Mouse (Mus musculus) cerebellum, adult 2 months (tissue): Measurements from ENCODE around the gene Cldn22. TPM values are rescaled to one million over a fixed set of nuclear protein-coding genes. Genes with fewer than 3 reads are reported as not detected.
"Not testable (repeated sequence)": the region's sequence is repeated elsewhere in the genome, so short reads cannot be mapped to it uniquely, and the experiment has no call there.

Source experiments
- DNase-seq, 2 experiments: peaks; one replicate each; pipeline ENCODE4 v3.0.0; 2021
- H3K27ac ChIP-seq: fragments of 200-500 bp; 2 replicates; pipeline ENCODE4 v1.5.1; 2012; ENCODE audit warnings: low read length, control low read depth, inconsistent platforms; ENCODE audit not compliant: insufficient read depth
- H3K27me3 ChIP-seq: fragments of 200-500 bp; 2 replicates; pipeline ENCODE4 v1.6.1; 2012; ENCODE audit warnings: inconsistent platforms, mild to moderate bottlenecking, low read length, moderate library complexity; ENCODE audit not compliant: control insufficient read depth, insufficient read depth
- H3K4me1 ChIP-seq: fragments of 200-500 bp; 2 replicates; pipeline ENCODE4 v1.6.1; 2011; ENCODE audit warnings: low read length; ENCODE audit not compliant: control insufficient read depth, insufficient read depth
- H3K4me3 ChIP-seq: fragments of 200-500 bp; replicated peaks from 2 replicates; pipeline ENCODE3; 2011; ENCODE audit warnings: mild to moderate bottlenecking, low read depth, low read length, control low read depth; ENCODE audit not compliant: insufficient read depth
- CTCF ChIP-seq: fragments of 200-500 bp; IDR thresholded peaks from 2 replicates; pipeline ENCODE4 v1.5.1; 2011; ENCODE audit warnings: low read depth, mild to moderate bottlenecking, control low read depth, low read length, moderate library complexity, borderline replicate concordance; ENCODE audit not compliant: insufficient read depth
- POLR2A ChIP-seq: fragments of 200-500 bp; IDR thresholded peaks from 2 replicates; pipeline ENCODE4 v1.6.1; 2011; ENCODE audit warnings: low read length, control low read depth, borderline replicate concordance; ENCODE audit not compliant: insufficient read depth
- WGBS: fragments of 180-500 bp; shearing (Covaris S2); methylation state at CpG from one replicate; pipeline ENCODE4 v1.1.7; 2018; 5-methylcytosine and 5-hydroxymethylcytosine counted together
- polyA plus RNA-seq: library from polyadenylated mRNA; depleted of rRNA; stranded (reverse); fragments of >200 nt; gene quantifications from 2 replicates; pipeline ENCODE4 v1.2.3, GENCODE M21; 2012

Gene Cldn22
- polyA plus RNA-seq, 1 experiment = 0.11 TPM

DNA sequence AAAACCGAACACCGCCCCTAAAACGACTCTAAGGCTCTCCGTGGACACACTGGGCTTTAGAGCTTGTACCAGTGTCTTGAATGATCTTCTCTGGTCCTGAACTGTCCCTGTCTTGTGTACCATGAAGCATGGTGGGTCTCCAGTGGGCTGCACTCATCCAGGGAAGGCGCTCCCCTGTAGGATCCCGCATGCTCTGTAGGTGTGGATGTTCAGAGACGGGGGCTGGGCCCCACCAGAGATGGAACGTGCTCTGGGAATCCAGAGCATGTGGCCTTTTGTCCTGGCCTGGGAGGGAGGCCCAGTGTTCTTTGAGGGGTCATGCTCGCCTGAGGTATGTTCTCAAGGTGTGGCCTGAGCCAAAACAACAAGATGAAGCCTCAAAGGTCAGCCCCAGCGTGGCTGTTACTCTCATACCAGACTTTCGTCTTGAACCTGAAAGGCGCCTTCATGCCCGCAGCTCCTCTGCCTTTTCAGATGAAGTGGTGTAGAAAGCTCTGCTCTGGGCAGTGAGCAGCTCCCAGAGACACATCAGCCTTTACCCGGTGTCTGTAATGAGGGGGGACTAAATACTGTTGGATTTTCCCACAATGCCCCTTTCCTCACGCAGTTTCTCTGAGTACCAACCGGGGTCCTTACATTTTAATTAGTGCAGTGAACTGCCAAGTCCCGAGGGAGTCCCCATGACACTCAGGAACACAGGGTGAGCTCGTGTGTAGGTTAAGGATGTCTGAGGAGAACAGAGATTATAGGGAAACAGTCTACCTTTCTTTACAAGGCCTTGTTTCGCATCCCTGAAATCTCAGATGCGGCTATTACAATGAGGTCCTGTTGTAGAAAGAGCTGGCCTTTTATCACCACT, 3.1 kb upstream of the Cldn22 start:
- H3K27ac ChIP-seq = no peak overlapping the region
- 85% methylated on average over 20 of the region's 20 CpGs for WGBS
- no peaks in the 10 kb centered on the region for H3K27me3 ChIP-seq
- no peaks in the 10 kb centered on the region for H3K4me1 ChIP-seq
- no peak for DNase-seq
- TF ChIP-seq POLR2A (no peak), CTCF (no peak)
- no peak overlapping the region for H3K4me3 ChIP-seq

DNA sequence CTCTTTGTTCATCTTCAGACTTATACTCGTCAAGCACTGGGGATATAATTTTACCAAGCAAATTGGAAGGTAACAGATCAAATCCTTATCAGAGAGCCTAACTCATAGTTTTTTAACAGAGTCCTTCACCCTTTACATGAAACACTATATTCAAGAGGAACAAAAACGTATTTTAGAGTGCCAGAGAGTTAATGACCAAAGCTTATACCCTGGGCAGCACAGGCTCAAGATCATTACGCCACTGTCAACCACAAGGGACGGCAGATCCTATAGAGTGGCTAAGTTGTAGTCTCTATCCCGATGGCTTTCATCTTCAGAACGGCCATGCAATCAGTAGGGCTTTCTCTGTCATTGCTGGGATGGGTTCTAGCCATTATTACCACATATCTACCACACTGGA, 2.4 kb upstream of the Cldn22 start, which contains the start of gene Cldn24:
TSS of gene Cldn24 (plus strand) at position 301 of the 400 bp plus-strand sequence.
- Histone ChIP-seq H3K4me3 (no peak within 1 kb of the TSS), H3K4me1 (no peaks in the 10 kb centered on the region), H3K27ac (no peak within 1 kb of the TSS), H3K27me3 (no peaks in the 10 kb centered on the region)
- no peak for DNase-seq
- WGBS = 86% methylated on average over 6 of the region's 6 CpGs
- TF ChIP-seq CTCF = no peak
- no peak for TF ChIP-seq POLR2A

DNA sequence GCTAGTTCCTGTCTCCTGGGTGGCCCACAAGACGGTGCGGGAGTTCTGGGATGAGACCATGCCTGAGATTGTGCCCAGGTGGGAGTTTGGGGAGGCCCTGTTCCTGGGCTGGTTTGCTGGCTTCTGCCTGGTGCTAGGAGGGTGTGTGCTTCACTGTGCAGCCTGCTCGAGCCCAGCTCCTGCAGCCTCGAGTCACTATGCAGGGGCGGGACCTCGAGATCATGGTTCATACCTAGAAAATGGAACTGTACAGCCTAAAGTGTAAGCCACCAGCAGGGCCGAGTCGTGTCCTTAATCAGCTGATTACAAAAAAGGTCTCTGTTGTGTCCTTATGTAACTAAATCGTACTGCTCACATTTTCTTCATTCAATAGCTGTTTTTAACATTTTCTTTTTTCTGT, 1.7 kb upstream of the Cldn22 start:
- not testable (repeated sequence) for H3K4me3 ChIP-seq, DNase-seq, H3K27ac ChIP-seq, H3K4me1 ChIP-seq, H3K27me3 ChIP-seq
- 82% methylated on average over 7 of the region's 9 CpGs for WGBS

DNA sequence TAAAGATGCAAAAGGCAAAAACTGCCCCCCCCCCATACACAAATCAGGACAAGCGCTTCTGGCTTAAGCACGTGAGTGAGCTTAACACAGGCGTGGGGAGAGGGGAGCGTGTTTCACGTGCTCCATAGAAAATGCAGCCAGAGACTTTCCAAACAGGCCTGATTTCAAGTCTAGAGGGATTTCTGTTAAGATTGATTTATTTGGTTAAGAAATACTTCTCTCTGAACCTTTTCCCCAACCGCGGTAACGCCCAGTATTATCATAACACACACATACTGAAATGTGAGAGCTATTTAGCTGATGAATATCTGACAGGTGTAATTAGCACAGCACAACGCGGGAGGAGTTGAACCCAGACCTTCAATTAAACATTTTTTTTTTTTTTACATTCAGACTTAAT, 505 bp upstream of the Cldn22 start:
- WGBS = 87% methylated on average over 10 of the region's 10 CpGs
- Histone ChIP-seq H3K27ac (no peak overlapping the region), H3K4me3 (no peak overlapping the region), H3K4me1 (no peaks in the 10 kb centered on the region), H3K27me3 (no peaks in the 10 kb centered on the region)
- DNase-seq = no peak
- TF ChIP-seq CTCF (no peak), POLR2A (no peak)

DNA sequence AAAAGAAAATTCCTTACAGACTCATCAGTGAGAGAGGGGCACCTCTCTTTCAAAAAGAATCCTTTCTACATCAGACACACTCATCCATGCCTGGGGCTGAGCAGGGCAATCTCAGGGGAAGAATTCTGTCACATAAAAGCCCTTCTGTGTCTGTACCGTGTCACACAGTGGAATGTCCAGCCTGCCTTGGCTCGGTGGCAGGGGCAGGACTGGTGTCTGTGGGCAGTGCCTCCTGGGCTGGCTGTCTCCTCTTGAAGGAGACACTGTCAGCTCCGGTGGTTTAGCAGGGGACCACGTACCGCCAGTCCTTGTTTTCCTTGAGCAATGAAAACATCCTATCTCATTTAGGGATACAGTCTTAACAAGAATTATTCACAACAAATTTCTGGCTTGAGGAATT, 1.3 kb downstream of the Cldn22 start:
- WGBS = 29% methylated on average over 5 of the region's 5 CpGs
- no peaks in the 10 kb centered on the region for H3K4me1 ChIP-seq
- no peaks in the 10 kb centered on the region for H3K27me3 ChIP-seq
- TF ChIP-seq POLR2A (no peak), CTCF (no peak)
- no peak overlapping the region for H3K4me3 ChIP-seq
- no peak overlapping the region for H3K27ac ChIP-seq
- DNase-seq = no peak

DNA sequence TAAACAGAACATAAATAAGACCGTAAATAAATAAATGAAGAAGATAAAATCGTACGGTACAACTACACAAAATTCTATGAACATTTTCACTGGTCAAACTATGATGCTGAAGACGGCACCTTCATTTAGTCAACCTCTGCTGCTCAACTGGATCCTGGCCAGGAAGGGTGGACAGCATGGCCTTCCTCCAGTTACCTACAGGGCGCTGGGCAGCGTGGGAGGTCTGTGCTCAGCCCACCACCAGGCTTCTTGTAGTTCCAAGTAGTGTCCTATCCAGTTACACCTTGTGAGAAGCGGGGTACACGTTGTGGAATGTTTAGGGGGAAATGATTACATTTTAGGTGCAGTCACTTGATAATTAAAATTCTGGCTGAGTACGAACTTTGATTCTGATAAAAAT, 2.6 kb downstream of the Cldn22 start:
- TF ChIP-seq CTCF (no peak), POLR2A (no peak)
- H3K27ac ChIP-seq = no peak overlapping the region
- WGBS = 62% methylated on average over 9 of the region's 9 CpGs
- no peak overlapping the region for H3K4me3 ChIP-seq
- DNase-seq = no peak
- no peaks in the 10 kb centered on the region for H3K27me3 ChIP-seq
- H3K4me1 ChIP-seq = no peaks in the 10 kb centered on the region

DNA sequence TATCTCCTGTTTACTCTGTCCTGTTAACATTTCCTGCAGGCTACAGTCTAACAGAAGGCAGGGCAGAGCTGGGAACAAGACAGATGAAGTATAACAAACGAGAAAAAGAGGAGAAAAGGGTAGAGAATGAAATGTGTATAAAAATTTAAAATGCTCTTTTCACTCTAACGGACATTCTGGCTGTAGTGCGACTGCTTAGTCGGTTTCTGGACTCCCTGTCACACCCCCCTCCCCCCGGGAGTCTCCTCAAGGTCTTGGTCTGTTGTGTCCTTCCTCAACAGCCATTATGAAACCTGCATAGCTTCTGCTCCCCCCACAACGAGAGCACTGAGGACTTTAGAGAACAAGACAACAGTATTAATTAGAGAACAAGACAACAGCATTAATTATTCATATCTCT, 8.3 kb downstream of the Cldn22 start:
- H3K27ac ChIP-seq = no peak overlapping the region
- WGBS = 61% methylated on average over 6 of the region's 6 CpGs
- no peak overlapping the region for H3K4me3 ChIP-seq
- DNase-seq = no peak
- no peak for TF ChIP-seq CTCF
- no peak for TF ChIP-seq POLR2A
- H3K4me1 ChIP-seq = no peaks in the 10 kb centered on the region
- H3K27me3 ChIP-seq = no peaks in the 10 kb centered on the region

DNA sequence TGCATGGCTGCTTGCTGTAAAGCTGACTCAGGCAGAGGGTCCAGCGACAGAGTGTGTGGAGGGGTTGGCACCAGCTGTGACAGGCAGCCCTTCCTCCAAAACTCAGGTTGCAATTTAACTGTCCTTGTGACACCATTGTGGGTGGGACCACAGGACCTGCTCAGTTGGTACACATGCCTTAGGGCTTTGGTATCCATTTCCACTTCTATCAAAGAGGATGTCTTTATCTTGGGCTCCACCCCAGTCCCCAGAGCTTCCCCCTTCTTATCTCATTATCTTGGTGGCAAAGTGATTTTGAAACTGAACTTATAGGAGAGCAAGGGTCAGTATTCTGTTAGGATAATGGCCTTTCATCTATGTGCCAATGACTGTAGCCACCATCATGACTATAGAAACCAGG, 9.7 kb downstream of the Cldn22 start:
- no peak for TF ChIP-seq CTCF
- TF ChIP-seq POLR2A = no peak
- Histone ChIP-seq H3K4me3 (no peak overlapping the region), H3K27me3 (no peaks in the 10 kb centered on the region), H3K27ac (no peak overlapping the region), H3K4me1 (no peaks in the 10 kb centered on the region)
- 76% methylated on average over 1 of the region's 1 CpGs for WGBS
- DNase-seq = no peak

DNA sequence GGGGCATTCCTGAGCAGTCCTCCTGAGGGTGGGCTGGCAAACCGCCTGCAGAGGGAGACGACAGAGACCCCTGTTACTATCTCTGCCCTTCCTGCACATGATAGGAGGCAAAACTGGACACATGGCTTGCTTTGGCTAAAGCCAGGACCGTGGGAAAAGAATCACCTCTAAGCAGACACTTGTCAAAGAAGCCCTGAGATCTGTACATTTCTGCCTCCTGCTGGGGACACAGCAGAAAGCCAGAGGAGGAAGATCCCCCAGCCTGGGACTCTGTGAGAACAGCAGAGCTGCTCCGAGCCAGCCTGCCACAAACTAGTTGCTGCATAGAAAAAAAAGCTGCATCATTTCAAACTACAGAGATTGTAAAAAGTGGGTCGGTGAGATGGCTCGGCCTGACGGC, 18.8 kb downstream of the Cldn22 start:
- DNase-seq = no peak
- no peak overlapping the region for H3K27ac ChIP-seq
- no peak for TF ChIP-seq POLR2A
- no peak for TF ChIP-seq CTCF
- H3K4me1 ChIP-seq = no peaks in the 10 kb centered on the region
- H3K4me3 ChIP-seq = no peak overlapping the region
- WGBS = 75% methylated on average over 7 of the region's 7 CpGs
- H3K27me3 ChIP-seq = no peaks in the 10 kb centered on the region
